Mouse (Mus musculus) heart, postnatal 0 days (tissue): Measurements from ENCODE around the gene Opn4. TPM values are rescaled to one million over a fixed set of nuclear protein-coding genes. Genes with fewer than 3 reads are reported as not detected.

ENCODE experiments used
- ATAC-seq: fragments of 200-750 bp; cut with Nextera tagmentation; 2 replicates; pipeline ENCODE4 v1.8.0; 2017; ENCODE audit warnings: low read depth, moderate number of reproducible peaks, moderate library complexity; ENCODE audit not compliant: insufficient read depth
- DNase-seq: peaks from one replicate; pipeline ENCODE4 v3.0.0-alpha.2; 2016; ENCODE audit warnings: low spot score
- H3K27ac ChIP-seq: fragments of 300-500 bp; sonication (generic); 2 replicates; pipeline ENCODE4 v1.5.1; 2014; ENCODE audit warnings: low read depth, mild to moderate bottlenecking
- H3K27me3 ChIP-seq: fragments of 300-500 bp; sonication (generic); 2 replicates; pipeline ENCODE4 v1.6.1; 2014; ENCODE audit warnings: low read length, mixed read lengths; ENCODE audit not compliant: control insufficient read depth, insufficient read depth
- H3K36me3 ChIP-seq: fragments of 300-500 bp; sonication (generic); replicated peaks from 2 replicates; pipeline ENCODE4 v1.6.1; 2014; ENCODE audit warnings: low read length, mixed read lengths; ENCODE audit not compliant: control insufficient read depth, insufficient read depth
- H3K4me1 ChIP-seq: fragments of 300-500 bp; sonication (generic); 2 replicates; pipeline ENCODE4 v1.6.1; 2014; ENCODE audit warnings: antibody characterized with exemption; ENCODE audit not compliant: control insufficient read depth, insufficient read depth
- H3K4me2 ChIP-seq: fragments of 300-500 bp; sonication (generic); 2 replicates; pipeline ENCODE4 v1.6.1; 2014; ENCODE audit warnings: low read depth, mild to moderate bottlenecking, low read length, moderate library complexity
- H3K4me3 ChIP-seq: fragments of 300-500 bp; sonication (generic); 2 replicates; pipeline ENCODE4 v1.5.1; 2014; ENCODE audit warnings: low read depth, low read length
- H3K9ac ChIP-seq: fragments of 300-500 bp; sonication (generic); replicated peaks from 2 replicates; pipeline ENCODE4 v1.6.1; 2014; ENCODE audit warnings: low read depth, low read length, mixed read lengths
- H3K9me3 ChIP-seq: fragments of 300-500 bp; sonication (generic); replicated peaks from 2 replicates; pipeline ENCODE4 v1.6.1; 2016; ENCODE audit warnings: low read length; ENCODE audit not compliant: control insufficient read depth
- CTCF ChIP-seq: IDR thresholded peaks from 2 replicates; pipeline ENCODE4 v1.5.1; 2016; ENCODE audit warnings: antibody characterized with exemption, control low read depth, low read depth
- EP300 ChIP-seq: IDR thresholded peaks from 2 replicates; pipeline ENCODE4 v1.6.1; 2016; ENCODE audit warnings: antibody characterized with exemption, low read depth
- WGBS: fragments of 180-500 bp; shearing (Covaris S2); extraction: QIAGEN DNeasy Blood & Tissue Kit; methylation state at CpG from one replicate; pipeline ENCODE4 v1.1.7; 2014; 5-methylcytosine and 5-hydroxymethylcytosine counted together
- polyA plus RNA-seq: library from polyadenylated mRNA; unstranded; fragments of >200 nt; fragmentation: Nextera tagmentation; extraction: Ambion mirVana; gene quantifications from 2 replicates; pipeline ENCODE4 v1.2.1, GENCODE M21; 2015
- total RNA-seq: library from RNA; depleted of rRNA; stranded (reverse); fragments of >200 nt; gene quantifications from 2 replicates; pipeline ENCODE4 v1.2.3, GENCODE M21; 2014; ENCODE audit warnings: low replicate concordance

The Opn4 gene
- total and polyA plus RNA-seq, 2 experiments from 2014 or later: 8.4 to 8.6 TPM

DNA sequence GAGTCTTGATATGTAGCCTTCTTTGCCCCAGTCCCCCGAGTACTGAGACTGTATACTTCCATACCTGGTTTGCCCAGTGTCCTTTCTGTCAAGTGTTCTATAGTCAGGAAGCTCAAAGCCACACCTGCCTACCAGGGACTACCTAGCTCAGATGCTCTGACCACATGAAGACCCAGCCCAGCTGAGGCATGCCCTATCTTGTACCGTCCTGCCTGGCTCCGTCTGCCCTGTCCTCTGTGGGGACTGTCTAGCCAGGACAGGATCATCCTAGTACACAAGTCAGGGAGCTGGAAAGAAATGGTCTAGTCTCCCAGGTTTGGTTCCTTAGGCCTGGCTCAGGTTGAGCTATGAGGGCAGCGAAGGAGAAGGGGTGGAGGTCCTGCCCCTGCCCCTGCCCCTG, 31.3 kb downstream of the Opn4 start:
- Histone ChIP-seq H3K4me2 (no peak overlapping the region), H3K4me3 (no peak overlapping the region), H3K27me3 (no peaks in the 10 kb centered on the region), H3K9ac (no peak overlapping the region), H3K4me1 (peaks cover 42% of the 10 kb centered on the region), H3K27ac (peak overlapping the region; percentile 74), H3K36me3 (0 out of 2 replicates have a peak, but pooled peaks cover 4% of the 10 kb centered on the region), H3K9me3 (no peaks in the 10 kb centered on the region)
- ATAC-seq (no peak), DNase-seq (no peak)
- WGBS: 48% methylated on average over 4 of the region's 4 CpGs
- no peak for TF ChIP-seq CTCF
- TF ChIP-seq EP300: peak; percentile 15; the same call in 1 of the 2 replicates

DNA sequence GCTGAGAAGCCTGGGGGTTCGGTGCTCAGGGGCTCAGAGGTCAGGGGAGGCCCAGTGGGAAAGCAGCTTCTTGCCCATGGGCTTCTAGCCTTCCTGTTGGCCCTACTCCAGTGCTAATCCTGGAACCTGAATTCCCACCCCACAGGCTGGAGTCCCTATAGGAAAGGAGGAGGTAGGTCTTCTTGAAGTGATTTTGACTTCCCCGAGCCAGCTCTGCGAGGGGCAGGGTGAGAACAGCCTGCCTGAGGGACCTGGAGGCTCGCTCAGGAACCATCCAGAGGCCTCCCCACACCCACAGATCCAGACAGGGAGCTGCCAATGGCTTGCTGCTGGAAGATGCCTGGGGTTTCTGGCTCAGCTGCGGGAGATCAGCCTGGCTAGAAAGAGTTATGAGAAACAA, 32.2 kb downstream of the Opn4 start:
- TF ChIP-seq CTCF (no peak), EP300 (peak; percentile 13; the same call in 1 of the 2 replicates)
- H3K4me2 ChIP-seq: no peak overlapping the region
- H3K9ac ChIP-seq: no peak overlapping the region
- H3K4me3 ChIP-seq: no peak overlapping the region
- 0 out of 2 replicates have a peak, but pooled peaks cover 6% of the 10 kb centered on the region for H3K36me3 ChIP-seq
- peaks cover 33% of the 10 kb centered on the region for H3K4me1 ChIP-seq
- ATAC-seq (peak; percentile 24), DNase-seq (no peak)
- peak overlapping the region; percentile 74 for H3K27ac ChIP-seq
- H3K9me3 ChIP-seq: no peaks in the 10 kb centered on the region
- no peaks in the 10 kb centered on the region for H3K27me3 ChIP-seq
- WGBS: 17% methylated on average over 5 of the region's 5 CpGs

DNA sequence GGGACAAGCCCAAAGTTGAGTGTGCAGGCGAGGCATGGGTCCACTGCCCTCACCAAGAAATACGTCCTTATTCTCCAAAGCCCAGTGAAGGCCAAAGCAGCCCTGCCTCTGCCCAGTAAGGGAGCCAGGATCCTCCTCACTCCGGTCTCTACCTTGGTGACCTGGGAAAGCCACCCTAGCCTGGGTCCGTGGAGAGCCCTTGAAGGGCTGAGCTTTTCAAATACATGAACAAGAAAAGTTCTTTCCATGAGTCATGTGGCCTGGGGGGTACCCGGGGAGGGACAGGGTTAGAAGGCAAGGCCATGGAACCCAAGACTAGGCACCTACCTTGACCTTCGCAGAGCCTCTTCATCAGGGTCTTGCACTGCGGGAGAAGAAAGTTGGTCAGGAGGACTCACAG, 33.4 kb downstream of the Opn4 start:
- 80% methylated on average over 7 of the region's 7 CpGs for WGBS
- Histone ChIP-seq H3K27me3 (no peaks in the 10 kb centered on the region), H3K4me2 (no peak overlapping the region), H3K9ac (no peak overlapping the region; the same call in 1 of the 2 replicates), H3K9me3 (no peaks in the 10 kb centered on the region), H3K4me3 (no peak overlapping the region), H3K4me1 (peaks cover 23% of the 10 kb centered on the region), H3K36me3 (0 out of 2 replicates have a peak, but pooled peaks cover 18% of the 10 kb centered on the region), H3K27ac (peak overlapping the region; percentile 74)
- ATAC-seq: no peak
- no peak for TF ChIP-seq EP300
- no peak for DNase-seq

DNA sequence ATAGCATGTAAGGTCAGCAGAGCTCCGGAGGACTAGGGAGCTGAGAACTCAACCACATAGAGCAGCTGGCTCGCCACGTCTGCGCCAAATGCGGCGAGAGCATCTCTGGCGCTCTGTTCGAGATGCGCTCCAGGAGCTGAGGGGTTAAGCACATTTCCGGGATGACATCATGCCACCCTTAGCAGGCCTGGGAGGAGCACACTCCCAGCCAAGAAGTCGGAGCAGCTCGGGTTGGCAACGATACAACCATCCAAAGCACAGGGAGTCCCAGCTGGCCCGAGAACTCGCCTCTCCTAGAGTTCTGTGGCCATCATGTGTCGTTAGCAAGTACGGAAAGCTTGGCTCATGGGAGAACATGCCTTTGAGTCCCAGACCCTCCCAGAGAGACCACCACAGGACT, 34.2 kb downstream of the Opn4 start:
- Histone ChIP-seq H3K4me1 (peaks cover 19% of the 10 kb centered on the region), H3K27me3 (no peaks in the 10 kb centered on the region), H3K9ac (no peak overlapping the region; the same call in 1 of the 2 replicates), H3K9me3 (no peaks in the 10 kb centered on the region), H3K27ac (peak overlapping the region; percentile 74), H3K4me2 (no peak overlapping the region), H3K4me3 (no peak overlapping the region), H3K36me3 (peaks cover 26% of the 10 kb centered on the region; the same call in 1 of the 2 replicates)
- peak; percentile 28 for ATAC-seq
- WGBS: 36% methylated on average over 17 of the region's 17 CpGs
- no peak for TF ChIP-seq CTCF
- TF ChIP-seq EP300: no peak; the same call in 1 of the 2 replicates
- peak; percentile 80 for DNase-seq

DNA sequence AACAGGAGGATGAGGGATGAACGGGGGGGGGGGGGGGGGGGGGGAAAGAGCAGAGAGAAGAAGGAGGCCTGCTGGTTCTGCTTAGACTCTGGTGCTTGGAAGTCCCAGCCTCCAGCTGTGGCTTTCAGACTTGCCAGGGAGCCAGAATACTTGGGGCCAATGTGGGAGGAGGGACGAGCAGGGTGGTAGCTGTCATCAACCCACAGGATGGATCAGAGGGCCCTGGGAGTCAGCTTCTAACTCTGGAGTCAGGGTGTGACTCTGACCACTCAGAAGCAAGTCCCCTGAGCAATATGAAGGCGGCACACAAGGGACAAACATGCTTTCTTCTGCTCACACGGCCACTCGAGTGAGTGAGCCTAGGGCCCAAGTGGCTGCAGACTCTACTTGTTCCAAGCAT, 35.3 kb downstream of the Opn4 start:
- 0 out of 2 replicates have a peak overlapping the region, but pooled peaks have one; percentile 11 for H3K9ac ChIP-seq
- H3K36me3 ChIP-seq: peaks cover 35% of the 10 kb centered on the region
- no peak for DNase-seq
- no peaks in the 10 kb centered on the region for H3K9me3 ChIP-seq
- ATAC-seq: no peak
- TF ChIP-seq EP300: no peak
- no peak for TF ChIP-seq CTCF
- no peak overlapping the region for H3K4me3 ChIP-seq
- 39% methylated on average over 5 of the region's 5 CpGs for WGBS
- peak overlapping the region; percentile 74 for H3K27ac ChIP-seq
- H3K4me1 ChIP-seq: peaks cover 15% of the 10 kb centered on the region
- H3K27me3 ChIP-seq: no peaks in the 10 kb centered on the region
- no peak overlapping the region for H3K4me2 ChIP-seq

DNA sequence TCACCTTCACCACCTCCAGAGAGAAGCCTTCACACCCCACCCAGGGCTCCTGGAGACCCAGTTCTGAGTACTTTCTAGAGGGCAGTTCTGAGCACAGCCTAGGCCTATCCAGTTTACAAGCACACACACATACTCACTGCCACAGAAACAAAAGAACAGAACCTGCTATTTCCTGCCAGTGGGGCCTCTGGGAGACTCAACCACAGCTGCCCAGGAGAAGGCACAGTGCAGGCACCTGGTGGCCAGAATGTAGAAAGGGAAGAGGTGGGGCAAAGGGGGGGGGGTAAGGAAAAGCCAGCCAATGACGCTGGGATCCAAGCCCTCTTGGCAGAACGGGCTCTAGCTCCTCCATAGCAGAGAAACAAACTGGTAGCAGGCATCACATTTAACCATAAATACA, 37.5 kb downstream of the Opn4 start:
- Histone ChIP-seq H3K27me3 (no peaks in the 10 kb centered on the region), H3K4me3 (no peak overlapping the region), H3K9me3 (no peaks in the 10 kb centered on the region), H3K27ac (peak overlapping the region; percentile 47), H3K4me1 (peaks cover 14% of the 10 kb centered on the region), H3K4me2 (no peak overlapping the region), H3K36me3 (peaks cover 44% of the 10 kb centered on the region), H3K9ac (no peak overlapping the region)
- TF ChIP-seq EP300 (no peak), CTCF (peak; percentile 25)
- ATAC-seq (peak; percentile 2; the same call in 1 of the 2 replicates), DNase-seq (no peak)
- WGBS: 9% methylated on average over 2 of the region's 2 CpGs
